Mouse (Mus musculus): ENCODE data around the gene Skp2. TPM values are rescaled to one million over a fixed set of nuclear protein-coding genes. Genes with fewer than 3 reads are reported as not detected.
A peak's percentile ranks its signal among the peaks of the same experiment; 100 is the strongest.

Skp2 gene
- polyA plus RNA-seq, 1 experiment, result 1.0 TPM

- H3K36me3 ChIP-seq (ENCODE audit: control insufficient read depth, insufficient read depth, low read length), result no peaks in the 10 kb centered on the region
- peak overlapping the region; percentile 42 for H3K27ac ChIP-seq (ENCODE audit: insufficient read depth, low read depth, low read length)
- DNase-seq, result no peak
Measured at GRCm38 (mm10) chr15:9130772-9131498, 24.3 kb downstream of the Skp2 start.

GRCm38 (mm10) chr15:9127051-9127791 is 28.0 kb downstream of the Skp2 start:
- Histone ChIP-seq H3K27ac (ENCODE audit: insufficient read depth, low read depth, low read length) (no peak overlapping the region), H3K4me3 (ENCODE audit: insufficient read depth, low read depth, low read length) (no peak overlapping the region), H3K36me3 (ENCODE audit: control insufficient read depth, insufficient read depth, low read length) (no peaks in the 10 kb centered on the region), H3K27me3 (replicated peaks; ENCODE audit: control insufficient read depth, insufficient read depth, low read length) (no peaks in the 10 kb centered on the region), H3K4me1 (ENCODE audit: control insufficient read depth, insufficient read depth, low read length) (peaks cover 7% of the 10 kb centered on the region; the same call in 1 of the 2 replicates)
- DNase-seq, result no peak
- 89% methylated on average over 7 of the region's 7 CpGs for WGBS
- no peak for TF ChIP-seq POLR2A (IDR thresholded peaks at IDR 0.05; ENCODE audit: low read depth, low read length)
- no peak for TF ChIP-seq CTCF (conservative IDR thresholded peaks at IDR 0.05; ENCODE audit: insufficient read depth, insufficient read length, low read depth, low read length)

More at GRCm38 (mm10) chr15:9130772-9131498, 24.3 kb downstream of the Skp2 start:
- TF ChIP-seq POLR2A (IDR thresholded peaks at IDR 0.05; ENCODE audit: low read depth, low read length), result no peak
- no peak for TF ChIP-seq CTCF (conservative IDR thresholded peaks at IDR 0.05; ENCODE audit: insufficient read depth, insufficient read length, low read depth, low read length)
- Histone ChIP-seq H3K4me3 (ENCODE audit: insufficient read depth, low read depth, low read length) (no peak overlapping the region), H3K4me1 (ENCODE audit: control insufficient read depth, insufficient read depth, low read length) (peaks cover 18% of the 10 kb centered on the region), H3K27me3 (replicated peaks; ENCODE audit: control insufficient read depth, insufficient read depth, low read length) (no peaks in the 10 kb centered on the region)
- WGBS, result 69% methylated on average over 9 of the region's 9 CpGs

GRCm38 (mm10) chr15:9124856-9125255 is 30.4 kb downstream of the Skp2 start:
- H3K4me3 ChIP-seq (ENCODE audit: insufficient read depth, low read depth, low read length), result no peak overlapping the region
- TF ChIP-seq POLR2A (IDR thresholded peaks at IDR 0.05; ENCODE audit: low read depth, low read length), result no peak
- TF ChIP-seq CTCF (conservative IDR thresholded peaks at IDR 0.05; ENCODE audit: insufficient read depth, insufficient read length, low read depth, low read length), result no peak
- H3K27ac ChIP-seq (ENCODE audit: insufficient read depth, low read depth, low read length), result no peak overlapping the region
- DNase-seq, result no peak
- no peaks in the 10 kb centered on the region for H3K4me1 ChIP-seq (ENCODE audit: control insufficient read depth, insufficient read depth, low read length)
- H3K27me3 ChIP-seq (replicated peaks; ENCODE audit: control insufficient read depth, insufficient read depth, low read length), result no peaks in the 10 kb centered on the region
- 91% methylated on average over 21 of the region's 21 CpGs for WGBS
- no peaks in the 10 kb centered on the region for H3K36me3 ChIP-seq (ENCODE audit: control insufficient read depth, insufficient read depth, low read length)

GRCm38 (mm10) chr15:9122989-9123388 is 32.2 kb downstream of the Skp2 start:
- Histone ChIP-seq H3K36me3 (ENCODE audit: control insufficient read depth, insufficient read depth, low read length) (no peaks in the 10 kb centered on the region), H3K27me3 (replicated peaks; ENCODE audit: control insufficient read depth, insufficient read depth, low read length) (no peaks in the 10 kb centered on the region), H3K27ac (ENCODE audit: insufficient read depth, low read depth, low read length) (no peak overlapping the region), H3K4me1 (ENCODE audit: control insufficient read depth, insufficient read depth, low read length) (0 out of 2 replicates have a peak, but pooled peaks cover 8% of the 10 kb centered on the region), H3K4me3 (ENCODE audit: insufficient read depth, low read depth, low read length) (no peak overlapping the region)
- no peak for DNase-seq
- WGBS, result 78% methylated on average over 4 of the region's 4 CpGs
- TF ChIP-seq POLR2A (IDR thresholded peaks at IDR 0.05; ENCODE audit: low read depth, low read length) (no peak), CTCF (conservative IDR thresholded peaks at IDR 0.05; ENCODE audit: insufficient read depth, insufficient read length, low read depth, low read length) (no peak)

GRCm38 (mm10) chr15:9120081-9120480 is 35.1 kb downstream of the Skp2 start:
- H3K36me3 ChIP-seq (ENCODE audit: control insufficient read depth, insufficient read depth, low read length), result no peaks in the 10 kb centered on the region
- no peak overlapping the region for H3K4me3 ChIP-seq (ENCODE audit: insufficient read depth, low read depth, low read length)
- WGBS, result 98% methylated on average over 2 of the region's 2 CpGs
- 0 out of 2 replicates have a peak, but pooled peaks cover 8% of the 10 kb centered on the region for H3K4me1 ChIP-seq (ENCODE audit: control insufficient read depth, insufficient read depth, low read length)
- H3K27ac ChIP-seq (ENCODE audit: insufficient read depth, low read depth, low read length), result no peak overlapping the region
- TF ChIP-seq CTCF (conservative IDR thresholded peaks at IDR 0.05; ENCODE audit: insufficient read depth, insufficient read length, low read depth, low read length) (peak; percentile 99), POLR2A (IDR thresholded peaks at IDR 0.05; ENCODE audit: low read depth, low read length) (no peak)
- peak; percentile 58 for DNase-seq
- H3K27me3 ChIP-seq (replicated peaks; ENCODE audit: control insufficient read depth, insufficient read depth, low read length), result no peaks in the 10 kb centered on the region

- 63% methylated on average over 4 of the region's 4 CpGs for WGBS
- TF ChIP-seq POLR2A (IDR thresholded peaks at IDR 0.05; ENCODE audit: low read depth, low read length) (no peak), CTCF (conservative IDR thresholded peaks at IDR 0.05; ENCODE audit: insufficient read depth, insufficient read length, low read depth, low read length) (no peak)
- DNase-seq, result peak; percentile 46
- Histone ChIP-seq H3K27ac (ENCODE audit: insufficient read depth, low read depth, low read length) (peak overlapping the region; percentile 59), H3K36me3 (ENCODE audit: control insufficient read depth, insufficient read depth, low read length) (no peaks in the 10 kb centered on the region), H3K27me3 (replicated peaks; ENCODE audit: control insufficient read depth, insufficient read depth, low read length) (no peaks in the 10 kb centered on the region), H3K4me1 (ENCODE audit: control insufficient read depth, insufficient read depth, low read length) (0 out of 2 replicates have a peak, but pooled peaks cover 8% of the 10 kb centered on the region), H3K4me3 (ENCODE audit: insufficient read depth, low read depth, low read length) (no peak overlapping the region)
Measured at GRCm38 (mm10) chr15:9118852-9119251, 36.4 kb downstream of the Skp2 start.

- DNase-seq, result peak; percentile 45
- Histone ChIP-seq H3K4me3 (ENCODE audit: insufficient read depth, low read depth, low read length) (no peak overlapping the region), H3K27me3 (replicated peaks; ENCODE audit: control insufficient read depth, insufficient read depth, low read length) (no peaks in the 10 kb centered on the region), H3K36me3 (ENCODE audit: control insufficient read depth, insufficient read depth, low read length) (no peaks in the 10 kb centered on the region; the same call in 1 of the 2 replicates), H3K4me1 (ENCODE audit: control insufficient read depth, insufficient read depth, low read length) (0 out of 2 replicates have a peak, but pooled peaks cover 8% of the 10 kb centered on the region), H3K27ac (ENCODE audit: insufficient read depth, low read depth, low read length) (no peak overlapping the region)
- 68% methylated on average over 5 of the region's 5 CpGs for WGBS
- TF ChIP-seq POLR2A (IDR thresholded peaks at IDR 0.05; ENCODE audit: low read depth, low read length) (no peak), CTCF (conservative IDR thresholded peaks at IDR 0.05; ENCODE audit: insufficient read depth, insufficient read length, low read depth, low read length) (no peak)
Measured at GRCm38 (mm10) chr15:9114599-9114998, 40.6 kb downstream of the Skp2 start.

All from kidney, adult 2 months (tissue).